Mouse (Mus musculus): ENCODE measurements at regions not wholly inside any gene's neighbourhood (a gene's known extent, or its start where the extent isn't known, plus 50 kb on each side); places are given as distances from the start of the nearest gene placed in this dataset.
A peak's percentile ranks its signal among the peaks of the same experiment; 100 is the strongest.

DNA sequence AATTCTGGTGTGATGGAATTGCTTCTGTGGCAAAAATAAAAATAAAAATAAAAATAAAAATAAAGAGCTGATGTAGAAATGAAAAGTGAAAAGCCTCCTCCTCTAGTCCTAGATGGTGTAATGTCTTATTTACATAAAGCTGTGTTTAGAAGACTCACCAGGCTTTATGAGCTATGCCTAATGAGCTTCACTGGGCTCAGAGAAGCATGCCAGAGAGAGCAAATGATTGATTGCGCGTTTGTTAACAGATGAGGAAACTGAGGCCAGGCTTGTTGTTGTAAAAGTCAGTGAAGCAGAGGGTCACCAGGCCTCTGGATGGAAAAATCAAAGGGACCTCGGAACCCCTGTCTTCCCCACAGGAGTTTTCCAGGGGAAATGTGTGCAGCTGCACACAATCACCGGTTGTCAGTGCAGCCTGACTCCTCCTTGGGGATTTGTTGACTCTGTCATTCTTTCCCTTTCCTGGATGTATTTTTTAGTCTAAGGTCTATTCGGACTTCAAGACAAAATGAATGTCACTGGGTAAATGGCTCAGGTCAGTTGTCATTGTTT lies 213.8 kb downstream of the Stim2 start:
- Histone ChIP-seq H3K4me2 (replicated peaks) (no peak overlapping the region), H3K4me3 (replicated peaks) (no peak overlapping the region), H3K27ac (no peak overlapping the region), H3K27me3 (replicated peaks) (no peaks in the 10 kb centered on the region), H3K36me3 (no peaks in the 10 kb centered on the region), H3K9me3 (no peaks in the 10 kb centered on the region), H3K4me1 (replicated peaks) (no peaks in the 10 kb centered on the region), H3K9ac (no peak overlapping the region)
- 46% methylated on average over 5 of the region's 5 CpGs for WGBS
- ATAC-seq, result no peak

DNA sequence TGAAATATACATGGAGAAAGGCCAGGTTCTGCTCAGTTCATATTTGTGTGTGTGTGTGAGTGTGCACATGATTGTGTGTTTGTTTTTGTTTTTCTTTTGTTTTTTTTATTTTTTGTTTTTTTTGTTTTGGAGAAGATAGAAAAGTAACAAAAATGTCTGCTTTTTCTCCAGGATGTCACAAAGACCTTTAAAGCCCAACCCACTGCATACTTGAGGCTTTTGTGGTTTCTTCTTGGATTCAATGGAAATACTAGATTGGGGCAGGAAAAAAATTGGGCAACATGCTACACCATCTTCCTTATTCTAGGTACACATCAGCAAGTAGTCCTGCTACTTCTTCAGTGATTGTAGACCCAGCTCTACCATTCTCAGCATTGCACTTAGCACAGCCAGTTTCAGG lies 226.7 kb downstream of the Stim2 start:
- ATAC-seq, result no peak
- Histone ChIP-seq H3K4me3 (replicated peaks) (no peak overlapping the region), H3K4me1 (replicated peaks) (no peaks in the 10 kb centered on the region), H3K9me3 (no peaks in the 10 kb centered on the region), H3K36me3 (no peaks in the 10 kb centered on the region), H3K4me2 (replicated peaks) (no peak overlapping the region), H3K27me3 (replicated peaks) (no peaks in the 10 kb centered on the region), H3K9ac (no peak overlapping the region), H3K27ac (no peak overlapping the region)

DNA sequence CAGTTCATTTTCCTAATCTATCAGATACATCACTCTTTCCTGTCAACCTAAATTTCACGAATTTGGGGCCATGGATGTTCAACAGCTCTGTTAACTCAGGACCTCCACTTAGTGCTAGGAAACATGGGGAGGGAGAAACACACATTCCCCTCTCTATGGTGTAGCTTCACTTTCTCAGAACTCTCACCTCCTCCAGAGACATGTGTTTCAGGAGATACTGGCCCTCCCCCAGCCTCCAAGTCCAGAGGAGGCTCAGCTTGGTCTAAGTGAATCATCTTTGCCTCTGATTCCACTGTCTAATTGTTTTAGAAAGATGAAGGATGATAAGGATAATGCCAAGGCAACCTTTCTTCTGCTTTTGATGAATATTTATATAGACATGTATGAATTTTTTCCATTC lies 236.3 kb downstream of the Stim2 start:
- H3K27me3 ChIP-seq (replicated peaks), result no peaks in the 10 kb centered on the region
- H3K4me2 ChIP-seq (replicated peaks), result no peak overlapping the region
- no peak overlapping the region for H3K9ac ChIP-seq
- H3K4me1 ChIP-seq (replicated peaks), result no peaks in the 10 kb centered on the region
- no peak overlapping the region for H3K4me3 ChIP-seq (replicated peaks)
- 68% methylated on average over 1 of the region's 1 CpGs for WGBS
- H3K27ac ChIP-seq, result no peak overlapping the region
- no peak for ATAC-seq
- H3K9me3 ChIP-seq, result no peaks in the 10 kb centered on the region
- H3K36me3 ChIP-seq, result no peaks in the 10 kb centered on the region

DNA sequence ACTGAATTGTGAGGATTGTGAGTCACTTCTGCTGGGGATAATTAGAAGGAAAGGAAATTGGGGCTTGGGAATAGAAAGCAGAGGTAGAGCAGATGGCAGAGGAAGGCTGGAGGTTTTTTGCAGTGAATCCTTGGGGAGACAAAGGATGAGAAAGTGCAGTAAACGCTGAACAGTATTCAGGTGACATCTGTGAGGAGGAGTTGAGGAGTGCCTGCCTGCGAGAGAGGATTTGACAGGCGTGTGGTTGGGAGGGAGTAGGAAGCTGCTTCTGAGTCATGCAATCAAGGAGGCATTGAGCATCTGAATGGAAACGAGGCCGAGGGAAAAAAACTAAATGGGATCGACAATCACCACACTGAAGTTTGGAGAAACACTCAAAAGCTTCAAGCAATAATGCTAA lies 236.9 kb downstream of the Stim2 start:
- H3K27me3 ChIP-seq (replicated peaks), result no peaks in the 10 kb centered on the region
- H3K36me3 ChIP-seq, result no peaks in the 10 kb centered on the region
- 61% methylated on average over 6 of the region's 6 CpGs for WGBS
- no peak overlapping the region for H3K4me2 ChIP-seq (replicated peaks)
- ATAC-seq, result no peak
- H3K9ac ChIP-seq, result no peak overlapping the region
- no peaks in the 10 kb centered on the region for H3K9me3 ChIP-seq
- no peak overlapping the region for H3K27ac ChIP-seq
- no peak overlapping the region for H3K4me3 ChIP-seq (replicated peaks)
- no peaks in the 10 kb centered on the region for H3K4me1 ChIP-seq (replicated peaks)

DNA sequence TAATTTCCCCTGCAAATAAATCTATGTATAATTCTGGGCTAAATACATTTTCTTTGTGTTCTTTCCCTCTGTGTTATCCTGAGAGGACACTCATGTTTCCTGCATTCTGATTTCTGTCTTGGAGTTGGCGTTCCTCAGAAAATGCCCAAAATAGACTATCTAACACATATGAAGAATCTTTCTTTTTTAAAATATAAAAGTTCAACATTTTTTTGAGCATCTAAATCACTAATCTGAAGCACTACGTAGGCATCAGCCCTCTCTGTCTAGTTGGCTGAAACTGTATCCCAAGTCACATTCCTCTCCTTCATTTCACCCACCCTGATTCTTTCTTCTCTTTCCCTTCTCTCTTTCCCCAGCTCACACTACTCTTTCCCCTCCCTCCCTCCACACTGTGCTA lies 238.9 kb downstream of the Stim2 start:
- ATAC-seq, result no peak
- no peaks in the 10 kb centered on the region for H3K27me3 ChIP-seq (replicated peaks)
- WGBS, result 88% methylated on average over 2 of the region's 2 CpGs
- H3K9ac ChIP-seq, result no peak overlapping the region
- no peak overlapping the region for H3K4me2 ChIP-seq (replicated peaks)
- H3K4me3 ChIP-seq (replicated peaks), result no peak overlapping the region
- H3K27ac ChIP-seq, result no peak overlapping the region
- no peaks in the 10 kb centered on the region for H3K36me3 ChIP-seq
- no peaks in the 10 kb centered on the region for H3K9me3 ChIP-seq
- 0 out of 2 replicates have a peak, but pooled peaks cover 2% of the 10 kb centered on the region for H3K4me1 ChIP-seq (replicated peaks)

DNA sequence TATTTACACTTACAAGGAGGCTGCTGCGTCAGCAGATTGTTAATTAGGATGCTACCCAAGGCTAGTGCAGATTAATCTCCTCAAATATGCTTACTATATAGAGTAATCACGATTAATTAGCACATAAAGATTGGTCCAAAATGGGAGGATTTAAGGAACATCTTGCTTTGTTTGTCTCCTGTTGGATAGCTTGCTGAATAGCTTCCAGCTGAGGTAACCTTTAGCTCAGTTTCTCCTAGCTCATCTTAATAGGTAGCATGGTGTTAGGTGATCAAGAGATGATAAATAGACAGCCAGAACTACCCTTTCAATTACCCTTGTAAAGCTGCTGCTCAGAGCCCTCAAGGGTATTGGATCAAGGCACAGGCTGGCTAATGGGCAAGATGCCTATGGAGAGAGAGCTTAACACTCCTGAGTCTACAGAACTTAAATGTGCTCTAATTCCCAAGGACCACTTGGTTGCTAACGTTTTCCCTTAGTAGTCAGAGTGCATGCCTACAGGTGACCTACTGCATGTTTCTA lies 240.4 kb downstream of the Stim2 start:
- H3K27me3 ChIP-seq (replicated peaks), result no peaks in the 10 kb centered on the region
- 84% methylated on average over 3 of the region's 3 CpGs for WGBS
- H3K27ac ChIP-seq, result no peak overlapping the region
- no peak for ATAC-seq
- H3K4me3 ChIP-seq (replicated peaks), result no peak overlapping the region
- no peak overlapping the region for H3K4me2 ChIP-seq (replicated peaks)
- no peak overlapping the region for H3K9ac ChIP-seq
- H3K4me1 ChIP-seq (replicated peaks), result 0 out of 2 replicates have a peak, but pooled peaks cover 2% of the 10 kb centered on the region
- H3K36me3 ChIP-seq, result no peaks in the 10 kb centered on the region
- H3K9me3 ChIP-seq, result no peaks in the 10 kb centered on the region

DNA sequence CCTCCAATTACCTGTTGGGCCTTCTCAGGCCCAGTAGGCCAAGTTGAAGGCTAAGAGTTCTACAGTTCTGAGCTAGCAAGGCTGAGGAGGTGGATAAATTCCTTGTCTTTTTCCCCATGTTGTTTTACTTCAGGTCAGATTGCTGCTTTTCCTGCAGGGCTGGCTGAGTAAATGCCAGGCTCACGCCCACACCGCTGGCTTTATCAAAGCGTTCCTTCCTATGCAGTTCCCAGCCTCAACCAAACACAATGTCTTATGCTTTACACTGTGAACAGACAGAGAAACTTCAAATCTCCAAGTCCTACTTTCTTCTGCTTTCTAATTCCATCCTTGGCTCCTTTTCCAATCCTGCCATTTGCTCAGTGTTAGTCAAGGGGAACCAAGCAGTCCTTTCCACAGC lies 241.3 kb downstream of the Stim2 start:
- Histone ChIP-seq H3K4me1 (replicated peaks) (0 out of 2 replicates have a peak, but pooled peaks cover 2% of the 10 kb centered on the region), H3K36me3 (no peaks in the 10 kb centered on the region), H3K9me3 (no peaks in the 10 kb centered on the region), H3K27me3 (replicated peaks) (no peaks in the 10 kb centered on the region), H3K4me2 (replicated peaks) (no peak overlapping the region), H3K27ac (no peak overlapping the region), H3K9ac (no peak overlapping the region), H3K4me3 (replicated peaks) (no peak overlapping the region)
- WGBS, result 87% methylated on average over 3 of the region's 3 CpGs
- ATAC-seq, result no peak

DNA sequence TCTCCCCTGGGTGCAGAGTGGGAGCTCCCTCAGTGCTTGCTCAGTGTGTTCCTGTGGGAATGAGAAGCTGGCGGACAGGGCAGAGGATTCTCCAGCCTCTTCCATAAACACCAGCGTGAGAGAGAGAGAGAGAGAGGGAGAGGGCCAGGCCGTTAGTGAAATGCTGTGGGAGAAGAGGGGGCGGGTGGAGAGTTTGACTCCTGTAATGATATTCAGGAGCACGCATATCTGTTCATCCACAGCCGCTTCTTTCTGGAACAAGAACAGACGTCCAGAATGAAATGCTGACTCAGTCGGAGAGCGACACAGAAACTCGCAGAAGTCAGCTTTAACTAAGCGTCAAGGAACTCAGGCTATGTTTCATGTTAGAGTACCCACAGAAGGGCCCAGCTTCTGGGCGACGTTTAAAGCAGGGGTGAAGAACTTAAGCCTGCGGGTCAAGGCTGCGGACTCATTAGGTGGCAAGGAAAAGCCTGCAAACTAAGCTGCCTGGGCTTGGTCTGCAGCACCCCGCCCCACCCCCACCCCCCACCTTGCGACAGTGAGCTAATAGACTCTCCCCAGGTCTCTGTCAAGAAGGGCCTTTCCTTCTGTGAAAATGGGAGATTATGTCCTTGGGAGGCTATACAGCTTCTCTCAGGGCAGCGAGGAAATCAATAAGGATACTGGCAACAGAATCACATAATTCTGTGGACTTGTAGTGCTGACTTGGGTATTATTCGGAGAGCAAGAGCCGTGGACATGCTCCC lies 243.0 kb downstream of the Stim2 start:
- no peak overlapping the region for H3K9ac ChIP-seq
- H3K4me1 ChIP-seq (replicated peaks), result 0 out of 2 replicates have a peak, but pooled peaks cover 2% of the 10 kb centered on the region
- peak overlapping the region; percentile 37 for H3K4me2 ChIP-seq (replicated peaks)
- H3K36me3 ChIP-seq, result no peaks in the 10 kb centered on the region
- H3K27me3 ChIP-seq (replicated peaks), result no peaks in the 10 kb centered on the region
- no peak overlapping the region for H3K27ac ChIP-seq
- ATAC-seq, result peak; percentile 55
- no peak overlapping the region for H3K4me3 ChIP-seq (replicated peaks)
- H3K9me3 ChIP-seq, result no peaks in the 10 kb centered on the region
- 32% methylated on average over 20 of the region's 20 CpGs for WGBS

DNA sequence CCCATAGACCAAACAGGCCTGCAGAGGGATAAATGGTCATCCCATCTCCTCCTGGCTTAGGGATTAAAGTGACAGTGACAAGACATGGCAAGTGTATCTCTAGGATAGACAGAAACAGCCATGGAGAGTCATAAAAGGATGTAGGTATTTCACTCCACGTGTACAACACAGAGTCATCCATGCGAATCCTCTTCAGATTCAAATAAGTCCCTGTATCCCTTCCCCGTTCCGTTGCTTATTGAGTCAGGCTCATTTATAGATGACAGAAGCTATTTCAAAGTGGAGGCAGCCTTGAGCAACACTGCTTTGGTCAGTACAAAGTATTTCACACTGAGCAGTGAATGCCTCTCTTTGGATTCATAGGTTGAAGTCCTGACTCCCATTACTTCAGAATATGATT lies 243.8 kb downstream of the Stim2 start:
- Histone ChIP-seq H3K9me3 (no peaks in the 10 kb centered on the region), H3K27ac (no peak overlapping the region), H3K9ac (no peak overlapping the region), H3K4me1 (replicated peaks) (0 out of 2 replicates have a peak, but pooled peaks cover 2% of the 10 kb centered on the region), H3K4me2 (replicated peaks) (no peak overlapping the region), H3K27me3 (replicated peaks) (no peaks in the 10 kb centered on the region), H3K36me3 (no peaks in the 10 kb centered on the region), H3K4me3 (replicated peaks) (no peak overlapping the region)
- no peak for ATAC-seq
- 91% methylated on average over 4 of the region's 4 CpGs for WGBS

DNA sequence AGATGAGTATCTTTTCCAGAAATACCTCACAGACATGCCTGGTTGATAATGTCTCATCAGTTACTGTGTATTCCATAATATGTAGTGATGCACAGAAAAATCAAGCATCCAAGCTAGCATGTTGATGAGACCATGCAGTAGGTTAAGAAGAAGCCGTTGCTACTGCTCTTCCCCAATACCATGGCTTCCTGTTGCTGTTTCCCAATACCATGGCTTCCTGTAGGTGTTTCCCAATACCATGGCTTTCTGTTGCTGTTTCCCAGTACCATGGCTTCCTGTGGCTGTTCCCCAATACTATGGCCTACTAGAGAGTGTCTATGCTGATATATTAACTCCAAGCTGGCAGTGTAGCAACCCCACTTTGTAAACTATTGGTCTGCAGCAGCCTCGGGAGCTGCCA lies 253.7 kb downstream of the Stim2 start:
- no peaks in the 10 kb centered on the region for H3K27me3 ChIP-seq (replicated peaks)
- no peak overlapping the region for H3K4me3 ChIP-seq (replicated peaks)
- H3K4me1 ChIP-seq (replicated peaks), result no peaks in the 10 kb centered on the region
- WGBS, result 73% methylated on average over 2 of the region's 2 CpGs
- no peak overlapping the region for H3K4me2 ChIP-seq (replicated peaks)
- H3K27ac ChIP-seq, result no peak overlapping the region
- H3K9ac ChIP-seq, result no peak overlapping the region
- no peaks in the 10 kb centered on the region for H3K9me3 ChIP-seq
- ATAC-seq, result no peak
- no peaks in the 10 kb centered on the region for H3K36me3 ChIP-seq

DNA sequence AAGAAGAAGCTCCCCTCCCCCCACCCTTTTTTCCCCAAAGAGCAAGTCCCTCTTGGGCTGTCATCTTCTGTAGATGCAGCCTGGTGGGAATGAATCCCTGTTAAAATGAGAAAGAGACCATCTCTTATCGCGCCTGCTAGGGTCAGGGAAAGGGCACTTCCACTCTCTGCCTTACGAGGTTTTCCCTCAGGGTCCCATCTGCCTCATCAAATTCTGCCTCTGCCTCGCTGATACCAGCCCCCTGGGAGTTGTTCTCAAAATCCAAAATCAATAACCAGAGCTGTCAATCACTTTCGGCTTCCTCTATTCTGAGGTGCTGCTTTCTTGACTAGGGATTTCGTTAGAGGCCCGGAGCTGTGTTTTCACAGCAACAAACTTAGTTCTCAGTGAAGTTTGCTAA lies 255.7 kb downstream of the Stim2 start:
- Histone ChIP-seq H3K4me3 (replicated peaks) (no peak overlapping the region), H3K36me3 (no peaks in the 10 kb centered on the region), H3K9ac (no peak overlapping the region), H3K9me3 (no peaks in the 10 kb centered on the region), H3K27ac (no peak overlapping the region), H3K4me1 (replicated peaks) (no peaks in the 10 kb centered on the region), H3K27me3 (replicated peaks) (no peaks in the 10 kb centered on the region), H3K4me2 (replicated peaks) (no peak overlapping the region)
- 66% methylated on average over 7 of the region's 7 CpGs for WGBS
- no peak for ATAC-seq

DNA sequence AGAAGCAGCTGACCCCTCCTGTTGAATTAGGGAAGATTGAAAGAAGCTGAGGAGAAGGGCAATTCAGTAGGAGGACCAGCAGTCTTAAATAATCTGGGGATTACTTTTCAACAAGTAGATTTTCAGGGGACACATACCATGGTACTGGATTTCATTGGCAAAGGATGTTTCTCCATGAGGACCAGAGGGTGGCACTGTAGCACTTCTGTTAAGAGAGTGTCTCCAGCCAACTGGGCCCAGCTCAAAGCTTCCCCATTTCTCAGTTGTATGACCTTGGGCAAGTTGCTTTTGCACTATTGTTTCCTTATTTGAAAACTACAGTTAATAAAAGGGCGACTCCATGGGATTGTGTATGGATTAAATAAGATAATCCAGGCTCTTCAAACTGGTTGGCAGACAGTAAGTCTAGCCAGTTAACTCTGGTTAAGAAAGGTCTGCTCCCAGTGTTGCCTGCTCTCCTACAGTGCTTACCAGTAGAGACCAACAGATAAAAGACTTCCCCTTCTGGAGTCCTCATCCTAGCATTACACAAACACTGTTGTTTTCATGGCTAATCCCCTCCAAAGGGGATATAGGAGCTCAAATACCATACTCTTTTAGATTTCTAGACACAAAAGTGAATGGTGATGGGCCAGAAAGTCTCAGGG lies 259.9 kb downstream of the Stim2 start:
- Histone ChIP-seq H3K4me1 (replicated peaks) (no peaks in the 10 kb centered on the region), H3K27me3 (replicated peaks) (no peaks in the 10 kb centered on the region), H3K4me3 (replicated peaks) (no peak overlapping the region), H3K36me3 (no peaks in the 10 kb centered on the region), H3K27ac (no peak overlapping the region), H3K9me3 (no peaks in the 10 kb centered on the region), H3K4me2 (replicated peaks) (no peak overlapping the region), H3K9ac (no peak overlapping the region)
- WGBS, result 9% methylated on average over 1 of the region's 1 CpGs
- peak; percentile 51; the same call in 1 of the 2 replicates for ATAC-seq

All from intestine, embryonic 15.5 days (tissue).